Mouse (Mus musculus) left cerebral cortex, adult 8-10 months (tissue): ENCODE results near the gene Ssu2. TPM values are rescaled to one million over a fixed set of nuclear protein-coding genes. Genes with fewer than 3 reads are reported as not detected.

Experiments used
- DNase-seq, 2 experiments: peaks; one replicate each; pipeline ENCODE4 v3.0.0; 2022; ENCODE audit warnings: low spot score in 2 of 2
- total RNA-seq, 4 experiments: library from RNA; stranded (reverse); gene quantifications; 2 replicates each; pipeline ENCODE4 v1.2.4; 2022

Gene Ssu2
- total RNA-seq, 4 experiments from 2014 or later, result 0.23 to 0.49 (median 0.44) TPM; not detected in 1

DNA sequence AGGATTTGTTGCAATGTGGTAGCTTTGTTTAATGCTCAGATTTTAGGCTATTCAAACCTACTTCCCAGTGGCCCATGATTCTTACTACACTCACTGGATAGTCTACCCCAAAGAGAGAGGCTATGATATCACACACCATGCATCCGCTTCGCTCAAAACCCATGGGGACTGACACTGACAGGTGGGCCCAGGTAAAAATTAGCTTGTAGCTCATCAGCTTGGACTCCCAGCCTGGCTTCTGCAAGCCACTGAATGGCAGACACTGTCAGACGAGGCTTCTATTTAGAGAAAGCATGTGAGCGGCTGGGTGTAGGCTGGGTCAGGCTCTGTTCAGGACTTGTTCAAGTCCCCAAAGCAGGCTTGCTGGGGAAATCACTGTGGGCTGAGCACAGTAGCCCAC, 37.4 kb downstream of the Ssu2 start:
- no peak for DNase-seq

DNA sequence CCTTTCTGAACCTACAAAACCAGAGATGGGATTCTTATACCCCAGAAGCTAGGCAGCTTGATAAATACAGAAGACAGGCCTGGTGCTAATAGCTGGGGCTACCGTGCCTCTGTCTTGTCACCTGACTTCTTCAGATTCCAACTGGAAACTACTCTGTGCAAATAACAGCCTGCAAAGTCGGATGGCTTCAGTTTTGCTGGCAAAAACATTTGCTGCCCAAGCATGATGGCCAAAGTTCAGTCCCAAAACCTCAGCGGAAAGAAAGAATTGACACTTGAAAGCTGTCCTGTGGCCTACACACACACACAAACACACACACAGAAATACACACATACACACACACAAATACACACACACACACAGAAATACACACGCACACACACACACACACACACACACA, 48.8 kb downstream of the Ssu2 start:
- DNase-seq, result no peak

- no peak for DNase-seq
These were observed 50.2 kb downstream of the Ssu2 start for GRCm38 (mm10) chr6:112337667-112338066.

GRCm38 (mm10) chr6:112333930-112334329, 53.9 kb downstream of the Ssu2 start:
- no peak for DNase-seq

- DNase-seq, result no peak
These were observed 56.6 kb downstream of the Ssu2 start for GRCm38 (mm10) chr6:112331223-112331598.

- no peak for DNase-seq
These were observed 57.2 kb downstream of the Ssu2 start for GRCm38 (mm10) chr6:112330520-112331222.

DNA sequence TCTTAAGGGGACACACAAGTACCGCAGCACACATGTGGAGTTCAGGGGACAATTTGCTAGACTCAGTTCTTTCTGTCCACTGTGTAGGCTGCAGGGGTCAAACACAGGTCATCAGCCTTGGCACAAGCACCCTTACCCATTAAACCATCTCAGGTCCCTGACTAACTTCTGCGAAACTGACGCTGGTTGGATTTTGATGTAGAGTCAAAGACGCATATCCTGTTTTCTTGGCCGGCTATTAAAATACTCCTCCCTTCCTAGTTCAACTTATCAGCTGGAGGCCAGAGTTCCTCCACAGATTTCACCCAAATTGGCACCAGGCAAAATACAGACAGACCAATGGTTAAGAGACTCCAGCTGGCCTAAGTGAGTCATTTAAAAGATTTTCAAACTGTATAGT, 60.0 kb downstream of the Ssu2 start:
- no peak for DNase-seq

- DNase-seq, result no peak
These were observed 62.6 kb downstream of the Ssu2 start for GRCm38 (mm10) chr6:112325213-112325612.

GRCm38 (mm10) chr6:112322916-112323315, 64.9 kb downstream of the Ssu2 start:
- DNase-seq, result no peak

- DNase-seq, result no peak
These were observed 67.1 kb downstream of the Ssu2 start for GRCm38 (mm10) chr6:112320679-112321078.

- DNase-seq, result no peak
These were observed 68.4 kb downstream of the Ssu2 start for GRCm38 (mm10) chr6:112319449-112319848.

DNA sequence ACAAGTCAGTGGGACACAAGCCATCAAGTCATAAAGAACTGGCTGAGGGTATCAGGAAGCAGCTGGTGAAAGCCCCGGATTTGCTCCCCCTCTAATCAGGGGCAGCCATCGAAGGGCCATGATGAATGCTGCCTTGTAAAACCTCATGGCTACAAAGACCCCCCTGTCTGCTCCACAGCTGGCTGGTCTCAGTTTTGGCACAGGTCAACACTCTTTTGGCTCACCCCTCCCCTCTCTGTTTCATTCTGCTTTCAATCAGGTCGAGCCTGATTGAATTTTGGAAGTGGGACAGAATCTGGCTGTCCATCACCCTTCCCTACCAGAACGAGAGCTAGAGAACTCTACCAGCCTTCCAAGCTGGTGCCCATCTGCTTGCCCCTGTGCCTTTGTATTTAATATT, 76.4 kb downstream of the Ssu2 start:
- DNase-seq, result peak in 1 of 2 experiments; percentile 14

- no peak for DNase-seq
These were observed 78.4 kb downstream of the Ssu2 start for GRCm38 (mm10) chr6:112309330-112309938.

Other genes with a start within 250 kb of the Ssu2 start
- 10 to 100 TPM in 1 of 4 experiments, 1 to 10 TPM in 3; 8.7 to 10.8 (median 9.5) TPM for gene Lmcd1, start 114.3 kb downstream of the Ssu2 start, total RNA-seq
- gene Cav3, start 71.5 kb upstream of the Ssu2 start, total RNA-seq, result under 1 TPM in 2 of 4 experiments, not detected in 2; 0.32 to 0.33 TPM
- gene Oxtr, start 101.9 kb upstream of the Ssu2 start, total RNA-seq, result 1 to 10 TPM; 4.3 to 5.1 (median 4.7) TPM